Mouse (Mus musculus): Measurements from ENCODE around the gene Psma1.

The Psma1 gene

GRCm38 (mm10) chr7:114275372-114276004 is 430 bp downstream of the Psma1 start:
- DNase-seq (ENCODE audit: low spot score) = no peak

- no peak for DNase-seq (ENCODE audit: low spot score)
Measured at GRCm38 (mm10) chr7:114268446-114268845, 7.5 kb downstream of the Psma1 start.

GRCm38 (mm10) chr7:114253885-114254833 is 21.8 kb downstream of the Psma1 start, which contains the start of gene Copb1:
TSS of gene Copb1 (minus strand) at chr7:114254711.
- peak; percentile 93 for DNase-seq (ENCODE audit: low spot score)

DNA sequence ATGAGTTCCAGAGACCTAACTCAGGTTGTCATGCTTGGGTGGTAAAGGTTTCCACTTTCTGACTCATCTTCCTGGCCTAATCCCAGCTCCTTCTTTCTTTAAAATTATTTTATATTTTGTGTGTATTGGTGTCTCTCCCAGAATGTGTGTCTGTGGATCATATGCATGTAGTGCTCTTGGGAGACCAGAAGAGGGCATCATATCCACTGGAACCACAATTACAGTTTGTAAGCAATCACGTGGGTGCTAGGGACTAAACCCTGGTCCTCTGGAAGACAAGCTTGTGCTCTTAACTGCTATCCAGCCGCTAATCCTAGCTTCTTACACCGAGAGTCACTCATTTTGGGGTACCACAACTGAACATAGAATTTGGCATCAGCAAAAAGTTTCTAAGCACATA is 24.2 kb downstream of the Psma1 start:
- DNase-seq (ENCODE audit: low spot score) = no peak

DNA sequence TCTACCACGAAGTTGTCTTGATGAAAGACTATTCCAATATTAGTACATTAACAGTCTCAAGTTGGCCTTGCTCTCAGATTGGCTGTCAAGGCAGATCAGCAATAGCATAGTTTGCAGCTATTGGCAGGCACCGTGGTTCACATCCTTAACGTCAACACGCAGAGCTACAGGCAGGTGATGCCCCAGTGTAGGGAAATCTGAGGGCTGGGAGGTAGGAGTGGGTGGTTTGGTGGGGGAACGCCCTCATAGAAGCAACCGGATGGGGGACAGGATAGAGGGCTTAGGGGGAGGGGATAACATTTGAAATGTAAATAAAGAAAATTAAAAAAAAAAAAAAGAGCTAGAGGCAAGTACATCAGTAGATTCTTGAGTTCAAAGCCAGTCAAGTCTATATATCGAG is 41.9 kb downstream of the Psma1 start:
- no peak for DNase-seq (ENCODE audit: low spot score)

GRCm38 (mm10) chr7:114232982-114233381 is 42.9 kb downstream of the Psma1 start:
- no peak for DNase-seq (ENCODE audit: low spot score)

GRCm38 (mm10) chr7:114231857-114232256 is 44.1 kb downstream of the Psma1 start:
- no peak for DNase-seq (ENCODE audit: low spot score)

DNA sequence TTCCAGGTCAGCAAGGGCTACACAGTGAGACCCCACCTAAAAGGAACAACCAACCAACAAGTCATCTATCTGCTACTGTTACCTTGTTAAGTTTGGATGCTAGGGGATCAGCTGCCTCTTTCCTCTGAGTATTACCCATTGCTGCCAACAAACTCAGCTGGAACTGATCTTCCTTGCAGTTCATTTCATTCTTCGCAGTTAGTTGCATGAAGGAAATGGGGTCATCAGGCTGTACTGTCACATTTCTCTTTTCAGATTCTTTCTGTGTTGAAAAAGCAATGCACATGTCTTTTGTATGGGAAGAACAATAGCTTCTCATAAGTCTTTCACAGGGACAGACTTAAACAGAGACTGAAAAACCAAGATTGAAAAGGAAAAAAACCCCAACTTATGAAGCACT is 49.4 kb downstream of the Psma1 start:
- no peak for DNase-seq (ENCODE audit: low spot score)

DNA sequence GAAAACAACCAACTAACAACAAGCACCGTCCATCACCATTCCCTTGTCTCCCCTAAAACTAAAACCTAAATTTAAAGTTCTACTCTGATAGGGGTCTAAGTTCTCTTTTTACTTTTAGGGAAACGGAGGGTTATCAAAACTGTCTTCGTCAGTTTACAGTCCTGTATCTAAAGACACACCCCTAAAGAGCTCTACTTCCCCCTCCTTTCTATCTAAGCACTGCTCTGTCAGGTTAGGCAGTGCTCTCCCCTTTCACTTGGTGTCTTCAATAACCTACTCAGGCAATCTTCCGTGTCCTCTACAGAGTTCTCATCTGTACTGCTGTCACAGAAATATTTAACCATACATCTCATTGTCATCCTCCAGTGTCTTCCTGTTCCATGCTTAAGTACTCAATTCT is 55.5 kb downstream of the Psma1 start:
- no peak for DNase-seq (ENCODE audit: low spot score)

DNA sequence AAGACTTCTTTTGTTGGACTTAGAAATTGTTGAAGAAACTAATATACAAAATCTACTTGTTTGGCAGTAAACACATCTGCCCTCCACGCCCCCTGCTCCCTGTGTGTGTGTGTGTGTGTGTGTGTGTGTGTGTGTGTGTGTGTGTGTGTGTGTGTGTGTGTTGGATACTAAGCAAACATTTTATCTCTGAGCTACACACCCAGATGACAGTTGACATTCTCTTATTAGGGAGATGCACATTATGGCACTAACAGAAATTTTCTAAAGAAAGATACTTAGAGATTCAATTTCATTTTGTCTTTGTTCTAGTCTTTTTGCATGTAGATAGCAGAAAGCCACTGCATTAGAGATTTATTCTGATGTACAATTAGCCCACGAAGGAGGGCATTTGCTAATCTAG is 59.0 kb downstream of the Psma1 start:
- no peak for DNase-seq (ENCODE audit: low spot score)

Measured in layer of hippocampus, adult 11-12 months (tissue).